Mouse (Mus musculus) heart, embryonic 13.5 days (tissue): ENCODE results near the gene Ddx28. TPM values are rescaled to one million over a fixed set of nuclear protein-coding genes. Genes with fewer than 3 reads are reported as not detected.

Source experiments
- ATAC-seq: fragments of 200-750 bp; cut with Nextera tagmentation; 2 replicates; pipeline ENCODE4 v1.8.0; 2017; ENCODE audit warnings: moderate TSS enrichment; ENCODE audit not compliant: insufficient number of reproducible peaks, low FRiP score, low TSS enrichment; ENCODE audit errors: extremely low read depth
- H3K27ac ChIP-seq: fragments of 300-500 bp; sonication (generic); replicated peaks from 2 replicates; pipeline ENCODE4 v1.5.1; 2015; ENCODE audit warnings: moderate library complexity, mild to moderate bottlenecking, inconsistent platforms
- H3K27me3 ChIP-seq: fragments of 300-500 bp; sonication (generic); replicated peaks from 2 replicates; pipeline ENCODE4 v1.6.1; 2015; ENCODE audit warnings: mild to moderate bottlenecking, inconsistent platforms
- H3K36me3 ChIP-seq: fragments of 300-500 bp; sonication (generic); 2 replicates; pipeline ENCODE4 v1.6.1; 2015; ENCODE audit warnings: mild to moderate bottlenecking, inconsistent platforms
- H3K4me1 ChIP-seq: fragments of 300-500 bp; sonication (generic); 2 replicates; pipeline ENCODE4 v1.6.1; 2015; ENCODE audit warnings: inconsistent platforms
- H3K4me2 ChIP-seq: fragments of 300-500 bp; sonication (generic); 2 replicates; pipeline ENCODE4 v1.6.1; 2015; ENCODE audit warnings: inconsistent platforms, mild to moderate bottlenecking, moderate library complexity
- H3K4me3 ChIP-seq: fragments of 300-500 bp; sonication (generic); 2 replicates; pipeline ENCODE4 v1.5.1; 2015; ENCODE audit warnings: moderate library complexity, mild to moderate bottlenecking, inconsistent platforms
- H3K9ac ChIP-seq: fragments of 300-500 bp; sonication (generic); 2 replicates; pipeline ENCODE4 v1.6.1; 2015; ENCODE audit warnings: inconsistent platforms, mild to moderate bottlenecking, moderate library complexity
- H3K9me3 ChIP-seq: fragments of 300-500 bp; sonication (generic); 2 replicates; pipeline ENCODE4 v1.6.1; 2016; ENCODE audit warnings: inconsistent platforms
- WGBS: fragments of 180-500 bp; shearing (Covaris S2); methylation state at CpG from one replicate; pipeline ENCODE4 v1.1.7; 2015; ENCODE audit warnings: mixed read lengths; 5-methylcytosine and 5-hydroxymethylcytosine counted together
- polyA plus RNA-seq: library from polyadenylated mRNA; unstranded; fragments of >200 nt; fragmentation: Nextera tagmentation; extraction: Ambion mirVana; gene quantifications from 2 replicates; pipeline ENCODE4 v1.2.1, GENCODE M21; 2015

Ddx28 gene
- 12.2 and 12.5 TPM in 2 replicates for polyA plus RNA-seq

- H3K9me3 ChIP-seq, result no peaks in the 10 kb centered on the region
- WGBS, result 3% methylated on average over 6 of the region's 6 CpGs
- peaks cover 20% of the 10 kb centered on the region for H3K4me1 ChIP-seq
- H3K4me2 ChIP-seq, result peak within 1 kb of the TSS; percentile 100
- peak within 1 kb of the TSS; percentile 60 for H3K27ac ChIP-seq
- no peak for ATAC-seq
- peak within 1 kb of the TSS; percentile 94 for H3K9ac ChIP-seq
- H3K27me3 ChIP-seq, result no peaks in the 10 kb centered on the region
- H3K4me3 ChIP-seq, result peak within 1 kb of the TSS; percentile 96
- H3K36me3 ChIP-seq, result peaks cover 19% of the 10 kb centered on the region
Measured at GRCm38 (mm10) chr8:106011643-106011986, at the start of gene Ddx28. Gene Ddx28, minus strand, starts transcription at chr8:106011882.

GRCm38 (mm10) chr8:106060521-106060920, 48.8 kb upstream of the Ddx28 start:
- no peaks in the 10 kb centered on the region for H3K27me3 ChIP-seq
- WGBS, result 3% methylated on average over 3 of the region's 3 CpGs
- H3K9me3 ChIP-seq, result no peaks in the 10 kb centered on the region
- peak overlapping the region; percentile 76 for H3K4me2 ChIP-seq
- H3K4me3 ChIP-seq, result peak overlapping the region; percentile 95
- H3K27ac ChIP-seq, result peak overlapping the region; percentile 97
- peaks cover 32% of the 10 kb centered on the region for H3K4me1 ChIP-seq
- peak overlapping the region; percentile 95 for H3K9ac ChIP-seq
- no peaks in the 10 kb centered on the region for H3K36me3 ChIP-seq
- ATAC-seq, result no peak

- peak; percentile 80 for ATAC-seq
- Histone ChIP-seq H3K9ac (peak overlapping the region; percentile 95), H3K4me1 (peaks cover 32% of the 10 kb centered on the region), H3K4me3 (peak overlapping the region; percentile 95), H3K4me2 (peak overlapping the region; percentile 76), H3K27ac (peak overlapping the region; percentile 97), H3K36me3 (no peaks in the 10 kb centered on the region), H3K9me3 (no peaks in the 10 kb centered on the region), H3K27me3 (no peaks in the 10 kb centered on the region)
- under 1% methylated on average over 66 of the region's 83 CpGs for WGBS
Measured at GRCm38 (mm10) chr8:106059613-106060371, 48.1 kb upstream of the Ddx28 start.

GRCm38 (mm10) chr8:106058731-106059612, 47.3 kb upstream of the Ddx28 start, which contains the start of gene Nfatc3:
Gene Nfatc3, plus strand, starts transcription at chr8:106058840.
- peak; percentile 97 for ATAC-seq
- H3K27me3 ChIP-seq, result no peaks in the 10 kb centered on the region
- peaks cover 3% of the 10 kb centered on the region; the same call in 1 of the 2 replicates for H3K36me3 ChIP-seq
- peak within 1 kb of the TSS; percentile 95 for H3K4me3 ChIP-seq
- 2% methylated on average over 45 of the region's 52 CpGs for WGBS
- H3K9me3 ChIP-seq, result no peaks in the 10 kb centered on the region
- H3K4me1 ChIP-seq, result peaks cover 32% of the 10 kb centered on the region
- H3K4me2 ChIP-seq, result peak within 1 kb of the TSS; percentile 92
- H3K27ac ChIP-seq, result peak within 1 kb of the TSS; percentile 97
- H3K9ac ChIP-seq, result peak within 1 kb of the TSS; percentile 95

GRCm38 (mm10) chr8:106056455-106056982, 44.8 kb upstream of the Ddx28 start:
- H3K9ac ChIP-seq, result no peak overlapping the region
- no peak overlapping the region for H3K4me2 ChIP-seq
- peaks cover 27% of the 10 kb centered on the region for H3K36me3 ChIP-seq
- H3K27ac ChIP-seq, result no peak overlapping the region
- no peaks in the 10 kb centered on the region for H3K9me3 ChIP-seq
- H3K27me3 ChIP-seq, result no peaks in the 10 kb centered on the region
- no peak overlapping the region for H3K4me3 ChIP-seq
- no peak for ATAC-seq
- 74% methylated on average over 4 of the region's 4 CpGs for whole genome bisulfite sequencing
- peaks cover 18% of the 10 kb centered on the region for H3K4me1 ChIP-seq

- no peaks in the 10 kb centered on the region for H3K9me3 ChIP-seq
- no peak overlapping the region for H3K4me3 ChIP-seq
- H3K27me3 ChIP-seq, result no peaks in the 10 kb centered on the region
- ATAC-seq, result no peak
- H3K4me1 ChIP-seq, result peaks cover 8% of the 10 kb centered on the region
- no peak overlapping the region for H3K4me2 ChIP-seq
- no peak overlapping the region for H3K27ac ChIP-seq
- WGBS, result 52% methylated on average over 3 of the region's 3 CpGs
- H3K36me3 ChIP-seq, result peaks cover 42% of the 10 kb centered on the region
- no peak overlapping the region for H3K9ac ChIP-seq
Measured at GRCm38 (mm10) chr8:106055038-106055437, 43.4 kb upstream of the Ddx28 start.

- Histone ChIP-seq H3K9me3 (no peaks in the 10 kb centered on the region), H3K9ac (0 out of 2 replicates have a peak overlapping the region, but pooled peaks have one; percentile 37), H3K4me2 (no peak overlapping the region), H3K4me3 (no peak overlapping the region), H3K4me1 (peaks cover 8% of the 10 kb centered on the region), H3K27me3 (no peaks in the 10 kb centered on the region), H3K36me3 (peaks cover 48% of the 10 kb centered on the region), H3K27ac (no peak overlapping the region)
- 59% methylated on average over 6 of the region's 6 CpGs for WGBS
- no peak for ATAC-seq
Measured at GRCm38 (mm10) chr8:106054190-106054811, 42.6 kb upstream of the Ddx28 start.

- H3K27ac ChIP-seq, result no peak overlapping the region
- no peaks in the 10 kb centered on the region for H3K4me1 ChIP-seq
- WGBS, result 89% methylated on average over 9 of the region's 9 CpGs
- no peaks in the 10 kb centered on the region for H3K27me3 ChIP-seq
- no peak for ATAC-seq
- peaks cover 53% of the 10 kb centered on the region for H3K36me3 ChIP-seq
- no peak overlapping the region for H3K9ac ChIP-seq
- H3K9me3 ChIP-seq, result no peaks in the 10 kb centered on the region
- no peak overlapping the region for H3K4me3 ChIP-seq
- no peak overlapping the region for H3K4me2 ChIP-seq
Measured at GRCm38 (mm10) chr8:106052510-106053089, 40.9 kb upstream of the Ddx28 start.

- Histone ChIP-seq H3K4me2 (no peak overlapping the region), H3K4me1 (no peaks in the 10 kb centered on the region), H3K27me3 (no peaks in the 10 kb centered on the region), H3K36me3 (peaks cover 59% of the 10 kb centered on the region), H3K4me3 (no peak overlapping the region), H3K9me3 (no peaks in the 10 kb centered on the region), H3K27ac (no peak overlapping the region), H3K9ac (no peak overlapping the region; the same call in 1 of the 2 replicates)
- WGBS, result 90% methylated on average over 3 of the region's 3 CpGs
- no peak for ATAC-seq
Measured at GRCm38 (mm10) chr8:106051068-106051467, 39.4 kb upstream of the Ddx28 start.

- H3K27ac ChIP-seq, result no peak overlapping the region
- H3K4me2 ChIP-seq, result no peak overlapping the region
- no peaks in the 10 kb centered on the region for H3K4me1 ChIP-seq
- H3K27me3 ChIP-seq, result no peaks in the 10 kb centered on the region
- WGBS, result 85% methylated on average over 6 of the region's 6 CpGs
- no peak overlapping the region for H3K9ac ChIP-seq
- no peak for ATAC-seq
- no peaks in the 10 kb centered on the region for H3K9me3 ChIP-seq
- no peak overlapping the region for H3K4me3 ChIP-seq
- H3K36me3 ChIP-seq, result peaks cover 67% of the 10 kb centered on the region
Measured at GRCm38 (mm10) chr8:106049840-106050239, 38.2 kb upstream of the Ddx28 start.
